26 mouse cellular contexts compared by ENCODE assay signal in the genomic region with DNA sequence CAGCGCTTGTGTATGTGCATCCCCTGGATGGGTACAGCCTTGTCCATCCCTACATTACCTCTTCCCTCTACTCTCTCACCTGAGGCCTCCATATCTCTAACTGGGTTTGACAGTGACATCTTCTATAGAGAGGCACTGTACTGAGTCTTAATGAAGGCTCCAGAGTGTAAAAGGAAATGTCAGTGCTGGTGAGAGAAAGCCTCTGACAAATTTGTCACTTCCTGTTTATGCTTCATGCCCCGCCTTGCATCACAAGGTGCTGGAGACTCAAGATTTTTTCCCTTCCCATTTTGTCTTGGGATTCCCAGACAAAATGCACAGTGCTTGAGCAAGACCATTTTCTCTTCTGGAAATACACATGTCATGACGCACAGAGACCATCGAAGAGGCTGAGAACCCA.
DNase-seq lines count a peak whose midpoint lies in the region; ATAC-seq and TF ChIP-seq lines count a peak whose summit lies in the region.
"Had no signal": no experiment of that assay in that cellular context is flagged by ENCODE, and none has a peak within 500 bp of the region (broad histone marks: within the 10 kb centered on the region; RNA-seq: fewer than 3 reads in every experiment).

No protein-coding gene starts in this region.

- DNase-seq in thymus, adult 2 months: no peak
- DNase-seq in thymus, postnatal 4 days: no peak
- DNase-seq in CD4-positive, CD25-positive, alpha-beta regulatory T cell, adult 2 months (ENCODE audit: low read depth, low spot score): peak; percentile 67
- DNase-seq in T-cell, adult 2 months (ENCODE audit: low spot score): peak; percentile 28
- DNase-seq in adrenal gland, postnatal 10 days: no peak
- no peak for DNase-seq in adrenal gland, adult 8-10 months
- no peak for DNase-seq in left cerebral cortex, postnatal 25 days (ENCODE audit: low spot score in 2 of 2)
- DNase-seq: adrenal gland, adult 2 months; cerebellum, adult 11 months; cerebellum, adult 2 months; cerebellum, adult 9-11 months; cerebellum, postnatal 25 days; forebrain, postnatal 0 days; gastrocnemius, postnatal 36 days; heart, postnatal 10 days; heart, postnatal 36 days had no signal

- intact Hi-C loops in left cerebral cortex, postnatal 25 days (cut with DNase I): no loop called here

- no peaks in the 10 kb centered on the region for H3K36me3 ChIP-seq in thymus, adult 2 months (ENCODE audit: control insufficient read depth, insufficient read depth, low read length)
- H3K36me3 ChIP-seq: embryonic facial prominence, embryonic 12.5 days; embryonic facial prominence, embryonic 15.5 days; heart, embryonic 12.5 days; heart, embryonic 15.5 days; hindbrain, embryonic 10.5 days; hindbrain, embryonic 13.5 days had no signal

- 83% methylated on average over 4 of the region's 4 CpGs for WGBS in thymus, adult 2 months

- no peak for TF ChIP-seq CTCF in thymus, adult 2 months (IDR thresholded peaks at IDR 0.05; ENCODE audit: borderline replicate concordance, control insufficient read depth, extremely low read depth, insufficient read depth, low read length, poor library complexity)

- no peak for TF ChIP-seq POLR2A in thymus, adult 2 months (IDR thresholded peaks at IDR 0.05; ENCODE audit: control insufficient read depth, extremely low read depth, insufficient read depth, low read length, poor library complexity)

- peaks cover 7% of the 10 kb centered on the region for H3K4me1 ChIP-seq in thymus, adult 2 months (replicated peaks; ENCODE audit: control insufficient read depth, insufficient read depth, low read length)
- H3K4me1 ChIP-seq: embryonic facial prominence, embryonic 12.5 days; embryonic facial prominence, embryonic 15.5 days; heart, embryonic 12.5 days; heart, embryonic 15.5 days; hindbrain, embryonic 10.5 days; hindbrain, embryonic 13.5 days had no signal

- H3K27ac ChIP-seq in thymus, adult 2 months (ENCODE audit: control insufficient read depth, insufficient read depth, low read length): peak overlapping the region; percentile 66; the same call in 1 of the 2 replicates
- H3K27ac ChIP-seq: embryonic facial prominence, embryonic 12.5 days; embryonic facial prominence, embryonic 15.5 days; heart, embryonic 15.5 days; hindbrain, embryonic 10.5 days; hindbrain, embryonic 13.5 days had no signal

- no peak overlapping the region for H3K4me3 ChIP-seq in thymus, adult 2 months (ENCODE audit: control insufficient read depth, insufficient read depth, low read length)
- H3K4me3 ChIP-seq: embryonic facial prominence, embryonic 12.5 days; embryonic facial prominence, embryonic 15.5 days; heart, embryonic 12.5 days; heart, embryonic 15.5 days; hindbrain, embryonic 10.5 days; hindbrain, embryonic 13.5 days had no signal

- peak; percentile 78 for ATAC-seq in inflammation-experienced regulatory T-cells, adult 6 months
- ATAC-seq: forebrain, embryonic 14.5 days; forebrain, postnatal 0 days; hindbrain, embryonic 16.5 days; intestine, postnatal 0 days had no signal

- no peaks in the 10 kb centered on the region for H3K27me3 ChIP-seq in thymus, adult 2 months (ENCODE audit: control insufficient read depth, insufficient read depth, low read length)
- H3K27me3 ChIP-seq: embryonic facial prominence, embryonic 12.5 days; embryonic facial prominence, embryonic 15.5 days; heart, embryonic 12.5 days; heart, embryonic 15.5 days; hindbrain, embryonic 13.5 days had no signal

Comparison
In these comparisons a context has a peak if more than half of its experiments do, and no peak if none do; other contexts are left out.
1. DNase-seq: peak in CD4-positive, CD25-positive, alpha-beta regulatory T cell, adult 2 months (single experiment) and T-cell, adult 2 months (single experiment); none in thymus, adult 2 months (single experiment), thymus, postnatal 4 days (single experiment), adrenal gland, postnatal 10 days (single experiment), adrenal gland, adult 8-10 months (single experiment) and left cerebral cortex, postnatal 25 days (0 of 2).